Mouse (Mus musculus) brain, embryonic 18.5 days (tissue): ENCODE results near the gene Emg1.
"Not testable (repeated sequence)": the region's sequence is repeated elsewhere in the genome, so short reads cannot be mapped to it uniquely, and the experiment has no call there.

Experiments used
- DNase-seq: peaks from one replicate; pipeline ENCODE4 v3.0.0-alpha.2; 2012; ENCODE audit warnings: low read depth, low spot score

The Emg1 gene

GRCm38 (mm10) chr6:124708289-124708889 is 3.6 kb downstream of the Emg1 start:
- DNase-seq, result no peak

DNA sequence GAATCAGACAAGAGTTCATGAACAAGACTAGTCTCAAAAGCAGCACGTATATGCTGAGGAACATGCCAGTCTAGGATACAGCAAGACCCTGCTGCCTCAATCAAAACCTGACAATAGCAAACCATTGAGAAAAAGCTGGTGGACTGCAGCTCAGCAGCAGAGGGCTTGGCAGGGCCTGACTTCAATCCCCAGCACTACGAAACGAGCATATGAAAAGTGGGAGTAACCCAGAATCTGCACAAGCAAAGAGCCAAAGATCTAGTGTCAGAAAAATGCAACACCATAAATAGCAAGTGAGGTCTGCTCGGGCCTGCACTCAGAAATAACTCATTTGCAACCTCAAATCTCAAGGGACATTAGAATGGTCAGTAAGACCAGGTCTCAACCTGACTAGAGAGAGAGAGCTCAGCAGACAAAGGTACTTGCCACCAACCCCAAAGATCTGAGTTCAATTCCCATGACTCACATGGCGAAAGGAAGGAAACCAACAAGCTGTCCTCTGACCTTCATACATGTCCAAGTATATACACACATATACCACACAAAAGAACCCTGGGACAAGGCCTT is 5.8 kb downstream of the Emg1 start:
- no peak for DNase-seq

DNA sequence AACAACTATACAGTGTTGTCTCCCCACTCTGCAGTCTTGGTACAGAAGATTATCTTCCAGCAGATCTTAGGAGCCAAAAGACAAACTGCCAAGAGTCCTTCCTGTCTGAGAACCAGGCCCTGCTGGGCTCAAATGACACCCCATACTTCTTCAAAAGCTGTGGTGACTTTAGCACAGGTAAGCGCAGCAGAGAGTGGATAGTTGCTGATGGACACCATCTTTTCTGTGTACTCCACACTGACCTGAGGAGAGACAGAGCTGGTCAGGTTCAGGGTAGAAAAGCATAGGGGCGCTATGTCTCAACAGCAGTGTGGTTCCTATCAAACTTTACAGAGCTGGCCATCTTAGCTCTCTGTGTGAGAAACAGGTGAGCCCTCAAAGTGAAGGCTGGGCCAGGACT is 7.6 kb downstream of the Emg1 start:
- no peak for DNase-seq

DNA sequence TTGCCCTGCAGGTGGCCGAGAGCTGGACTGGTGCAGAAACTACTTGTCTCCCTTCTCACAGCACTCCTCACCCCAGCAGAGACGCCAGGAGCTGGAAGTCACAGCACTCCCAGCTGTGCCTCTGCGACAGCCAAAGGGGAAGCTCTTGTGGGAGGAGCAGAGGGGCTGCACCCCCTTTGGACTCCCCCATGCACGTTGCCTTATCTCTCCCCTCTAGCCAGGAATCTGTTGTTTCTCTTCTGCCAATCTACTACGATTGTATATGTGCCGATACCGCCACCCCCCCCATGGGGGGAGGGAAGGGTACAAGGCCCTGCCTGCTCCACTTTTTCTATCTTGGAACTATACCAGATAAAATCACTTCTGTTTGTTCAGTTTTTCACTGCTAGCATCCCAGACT is 8.2 kb downstream of the Emg1 start:
- no peak for DNase-seq

DNA sequence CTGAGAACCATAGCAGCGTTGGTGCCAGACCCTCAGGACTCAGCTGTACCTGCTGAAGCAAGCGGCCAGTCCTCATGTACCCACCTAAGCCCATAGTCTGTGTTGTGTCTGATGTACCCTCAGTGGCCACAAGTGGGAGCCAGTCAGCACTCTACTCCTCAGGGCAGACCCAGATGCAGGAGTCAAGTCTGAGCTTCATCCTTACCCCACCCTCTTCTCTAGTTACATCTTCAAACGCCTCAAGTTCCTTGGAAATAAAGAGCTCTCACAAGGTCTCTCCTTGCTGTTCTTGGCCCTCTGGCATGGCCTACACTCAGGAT is 9.2 kb downstream of the Emg1 start:
- DNase-seq, result no peak

DNA sequence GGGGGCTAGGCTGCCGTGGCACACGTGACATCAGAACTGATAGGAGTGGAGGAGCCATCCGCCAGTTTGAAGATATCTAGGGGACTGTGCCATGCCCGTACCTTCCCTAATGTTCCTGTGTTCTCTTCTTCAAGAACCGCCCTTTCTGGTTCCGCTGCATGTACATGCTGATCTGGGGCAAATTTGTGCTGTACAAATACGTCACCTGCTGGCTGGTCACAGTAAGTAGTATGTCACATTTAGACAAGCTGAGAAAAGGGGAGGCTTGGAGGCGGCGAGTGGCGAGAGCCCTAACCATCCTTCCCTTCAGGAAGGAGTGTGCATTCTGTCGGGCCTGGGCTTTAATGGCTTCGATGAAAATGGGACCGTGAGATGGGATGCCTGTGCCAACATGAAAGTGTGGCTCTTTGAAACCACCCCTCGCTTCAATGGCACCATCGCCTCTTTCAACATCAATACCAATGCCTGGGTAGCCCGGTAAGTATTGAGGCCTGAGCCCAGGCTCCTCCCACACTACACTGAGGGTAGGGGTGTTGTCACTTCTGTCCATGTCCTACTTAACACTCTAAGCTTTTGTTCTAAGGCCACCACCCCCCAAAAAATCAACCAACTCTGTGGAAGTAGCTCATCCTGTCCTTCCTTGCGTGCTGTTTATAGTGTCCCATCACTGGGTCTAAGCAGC is 9.7 kb downstream of the Emg1 start:
- no peak for DNase-seq

DNA sequence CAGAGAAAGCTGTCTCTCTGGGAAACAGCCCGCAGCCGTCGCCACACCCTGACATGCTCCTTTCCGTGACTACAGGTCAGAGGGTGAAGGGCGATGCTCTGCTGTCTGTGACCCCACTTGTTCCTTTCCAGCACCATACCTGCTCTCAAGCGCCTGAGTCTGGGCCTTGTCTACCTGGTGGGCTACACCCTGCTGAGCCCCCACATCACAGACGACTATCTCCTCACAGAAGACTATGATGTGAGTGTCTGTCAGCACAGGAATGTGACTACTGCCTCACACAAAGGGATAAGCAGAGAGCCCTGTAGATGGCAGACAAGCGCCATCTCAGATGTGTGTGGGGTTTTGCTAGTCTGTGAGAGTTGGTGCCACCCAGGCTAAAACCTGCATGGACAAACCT is 10.6 kb downstream of the Emg1 start:
- no peak for DNase-seq

- no peak for DNase-seq
Measured at GRCm38 (mm10) chr6:124699962-124700610, 11.9 kb downstream of the Emg1 start.

- no peak for DNase-seq
Measured at GRCm38 (mm10) chr6:124699366-124699765, 12.6 kb downstream of the Emg1 start.

DNA sequence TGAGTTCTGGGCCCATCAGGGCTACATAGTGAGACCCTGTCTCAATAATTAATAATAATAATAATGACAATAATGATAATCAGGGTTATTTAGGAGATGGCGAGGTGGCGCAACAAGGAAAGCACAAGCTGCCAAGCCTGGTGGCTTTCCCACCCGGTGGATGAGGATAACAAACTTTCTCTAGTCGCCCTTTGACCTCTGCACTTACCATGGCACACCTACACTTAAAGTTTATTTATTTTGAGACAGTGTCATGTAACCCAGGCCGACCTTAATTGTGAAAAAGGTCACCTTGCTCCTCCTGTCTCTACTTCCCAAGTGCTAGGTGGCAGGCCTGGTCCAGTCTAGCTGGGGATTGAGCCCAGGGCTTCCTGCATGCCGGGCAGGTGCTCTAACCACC is 13.2 kb downstream of the Emg1 start:
- no peak for DNase-seq

GRCm38 (mm10) chr6:124696441-124697150 is 15.4 kb downstream of the Emg1 start:
- no peak for DNase-seq

DNA sequence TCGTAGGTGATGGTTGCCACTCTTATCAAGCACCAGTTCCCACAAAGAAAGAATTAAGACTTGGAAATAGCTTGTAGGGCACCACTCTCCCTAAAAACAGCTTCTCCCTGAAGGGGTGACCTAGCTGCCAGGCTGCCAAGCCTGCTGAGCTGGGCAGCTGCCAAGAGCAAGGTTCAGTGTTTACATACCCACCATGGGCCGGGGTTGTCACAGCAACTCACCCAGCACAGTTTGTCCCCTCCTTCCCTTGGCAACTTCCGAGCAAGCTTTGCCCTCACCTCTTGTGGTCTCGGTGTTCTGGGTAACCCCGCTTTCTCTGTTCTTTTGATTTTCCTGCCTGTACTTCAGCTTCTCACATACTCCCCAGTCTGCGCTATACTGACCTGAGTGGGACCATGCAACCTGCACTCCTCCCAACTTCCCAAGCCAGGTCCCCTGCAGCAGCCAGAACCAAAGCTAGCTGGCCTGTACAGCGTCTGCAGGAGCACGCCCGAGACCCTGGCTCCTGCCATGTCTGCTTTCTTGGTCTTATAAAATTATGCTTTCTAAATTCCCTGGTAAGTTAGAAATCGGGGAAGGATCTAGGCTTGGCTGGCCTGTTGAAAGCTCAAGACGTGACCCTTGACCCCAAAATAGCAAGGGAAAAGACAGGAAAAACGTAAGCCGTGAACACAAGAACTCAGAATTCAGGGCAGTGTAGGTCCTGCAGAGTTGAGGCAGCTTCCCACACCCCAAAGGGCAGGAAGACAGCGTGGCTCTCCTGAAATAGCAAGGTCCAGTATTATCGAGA is 17.6 kb downstream of the Emg1 start:
- DNase-seq, result no peak

DNA sequence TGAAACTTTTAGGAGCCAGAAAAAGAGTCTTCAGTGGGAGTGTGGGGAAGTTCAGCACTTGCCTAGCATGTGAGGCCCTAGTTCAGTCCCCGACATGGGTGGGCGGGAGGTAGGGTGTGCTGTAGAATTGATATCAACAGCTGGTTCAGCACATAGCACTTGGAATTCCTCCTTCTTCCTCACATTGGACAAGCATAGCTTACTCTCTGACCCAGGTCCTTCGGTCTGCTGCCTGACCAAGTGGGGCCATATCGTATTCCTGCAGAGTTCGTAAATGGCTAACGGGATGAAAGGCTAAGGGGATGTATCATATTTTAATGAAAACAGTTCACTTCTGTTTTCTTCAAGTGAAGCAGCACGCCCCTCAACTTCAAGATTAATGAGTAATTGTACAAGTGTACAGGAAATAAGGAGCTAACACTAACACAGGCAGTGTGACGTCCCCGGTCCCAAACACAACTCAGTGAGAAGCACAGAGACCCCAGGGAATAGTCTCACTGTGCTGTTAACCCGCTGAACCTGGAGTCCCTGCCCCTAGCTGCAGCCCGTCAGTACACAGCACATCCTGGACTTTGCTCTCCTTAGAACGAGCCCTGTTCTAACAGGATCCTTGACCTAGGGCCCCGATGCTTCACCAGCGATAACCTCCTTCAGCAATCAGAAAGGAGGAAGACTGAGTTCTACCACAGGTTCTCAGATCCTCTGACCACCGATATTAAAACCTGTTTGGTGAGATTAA is 18.6 kb downstream of the Emg1 start:
- DNase-seq, result no peak

DNA sequence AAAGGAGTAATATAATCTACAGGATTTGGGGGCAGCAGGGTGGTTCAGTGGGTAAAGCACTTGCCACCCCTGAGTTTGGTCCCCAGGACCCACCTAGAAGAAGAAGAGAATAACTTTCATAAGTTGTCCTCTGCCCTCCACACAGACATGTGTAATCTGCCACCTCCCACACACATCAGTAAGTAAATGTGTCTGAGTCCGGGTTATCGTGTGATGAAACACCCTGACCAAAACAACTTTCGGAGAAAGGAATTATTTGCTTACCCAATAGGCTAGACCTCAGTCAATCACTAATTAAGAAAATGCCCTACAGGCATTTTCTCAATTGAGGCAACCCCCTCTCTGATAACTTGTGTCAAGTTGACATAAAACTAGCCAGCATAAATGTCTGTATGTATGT is 21.5 kb downstream of the Emg1 start:
- no peak for DNase-seq

- no peak for DNase-seq
Measured at GRCm38 (mm10) chr6:124689011-124689410, 23.0 kb downstream of the Emg1 start.

DNA sequence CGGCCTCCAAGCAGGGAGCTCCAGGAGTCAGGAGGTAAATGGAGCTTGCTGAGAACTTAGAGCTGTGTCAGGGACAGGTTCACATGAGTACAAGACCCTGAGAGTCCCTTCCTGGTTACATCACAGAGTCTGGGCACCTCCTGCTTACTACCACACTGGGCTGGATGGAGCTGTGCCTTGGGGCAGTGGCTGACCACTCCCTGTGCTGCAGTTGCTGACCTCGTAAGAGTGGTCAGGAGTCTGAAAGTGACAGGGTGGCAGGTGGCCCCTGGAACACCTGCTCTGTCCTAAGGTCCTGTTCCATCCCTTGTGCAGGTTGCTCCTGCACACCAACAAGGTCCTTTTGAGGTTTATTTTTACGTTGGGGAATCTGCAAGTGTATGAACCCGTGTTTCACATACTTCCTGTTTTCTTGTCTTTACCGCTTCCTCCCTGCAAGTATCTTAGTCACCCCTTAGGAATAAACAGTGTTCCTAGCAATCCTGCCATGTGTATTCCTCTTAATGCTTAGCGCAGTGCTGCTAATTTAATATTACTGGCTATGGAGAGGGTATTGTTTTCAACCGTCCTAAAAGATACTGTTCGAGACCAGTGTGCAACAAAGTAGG is 23.7 kb downstream of the Emg1 start:
- DNase-seq, result no peak

- DNase-seq, result not testable (repeated sequence)
Measured at GRCm38 (mm10) chr6:124686644-124687043, 25.3 kb downstream of the Emg1 start.

GRCm38 (mm10) chr6:124685606-124686386 is 26.2 kb downstream of the Emg1 start:
- DNase-seq, result no peak

GRCm38 (mm10) chr6:124683591-124684417 is 28.2 kb downstream of the Emg1 start:
- no peak for DNase-seq
